Mouse (Mus musculus) embryonic facial prominence, embryonic 12.5 days (tissue): Measurements from ENCODE around the gene Rps11. TPM values are rescaled to one million over a fixed set of nuclear protein-coding genes. Genes with fewer than 3 reads are reported as not detected.

Source experiments
- ATAC-seq: fragments of 200-750 bp; cut with Nextera tagmentation; 2 replicates; pipeline ENCODE4 v1.8.0; 2017; ENCODE audit not compliant: insufficient number of reproducible peaks, insufficient read depth, low FRiP score, low TSS enrichment
- H3K27ac ChIP-seq: fragments of 300-500 bp; sonication (generic); 2 replicates; pipeline ENCODE4 v1.5.1; 2016; ENCODE audit warnings: mild to moderate bottlenecking
- H3K27me3 ChIP-seq: fragments of 300-500 bp; sonication (generic); 2 replicates; pipeline ENCODE4 v1.6.1; 2016; ENCODE audit warnings: mild to moderate bottlenecking, moderate library complexity
- H3K36me3 ChIP-seq: fragments of 300-500 bp; sonication (generic); 2 replicates; pipeline ENCODE4 v1.6.1; 2016; ENCODE audit warnings: mild to moderate bottlenecking
- H3K4me1 ChIP-seq: fragments of 300-500 bp; sonication (generic); 2 replicates; pipeline ENCODE4 v1.6.1; 2016
- H3K4me2 ChIP-seq: fragments of 300-500 bp; sonication (generic); replicated peaks from 2 replicates; pipeline ENCODE4 v1.6.1; 2016; ENCODE audit warnings: mild to moderate bottlenecking, moderate library complexity
- H3K4me3 ChIP-seq: fragments of 300-500 bp; sonication (generic); 2 replicates; pipeline ENCODE4 v1.5.1; 2016; ENCODE audit warnings: mild to moderate bottlenecking
- H3K9ac ChIP-seq: fragments of 300-500 bp; sonication (generic); 2 replicates; pipeline ENCODE4 v1.6.1; 2016; ENCODE audit warnings: mild to moderate bottlenecking, moderate library complexity
- H3K9me3 ChIP-seq: fragments of 300-500 bp; sonication (generic); 2 replicates; pipeline ENCODE4 v1.6.1; 2016; ENCODE audit warnings: mild to moderate bottlenecking, moderate library complexity
- WGBS: fragments of 180-500 bp; shearing (Covaris S2); methylation state at CpG from one replicate; pipeline ENCODE4 v1.1.7; 2016; 5-methylcytosine and 5-hydroxymethylcytosine counted together
- polyA plus RNA-seq: library from polyadenylated mRNA; unstranded; fragments of >200 nt; fragmentation: Nextera tagmentation; extraction: Ambion mirVana; gene quantifications from 2 replicates; pipeline ENCODE4 v1.2.1, GENCODE M21; 2016

Rps11 gene
- polyA plus RNA-seq, 1 experiment from 2014 or later: 1,448 TPM

GRCm38 (mm10) chr7:45139904-45140723 is 15.9 kb upstream of the Rps11 start:
- WGBS: 76% methylated on average over 8 of the region's 8 CpGs
- Histone ChIP-seq H3K36me3 (peaks cover 31% of the 10 kb centered on the region), H3K27me3 (peaks cover 7% of the 10 kb centered on the region; the same call in 1 of the 2 replicates), H3K9ac (no peak overlapping the region), H3K4me3 (no peak overlapping the region), H3K9me3 (no peaks in the 10 kb centered on the region), H3K4me2 (no peak overlapping the region), H3K27ac (no peak overlapping the region), H3K4me1 (peaks cover 7% of the 10 kb centered on the region; the same call in 1 of the 2 replicates)
- no peak for ATAC-seq

GRCm38 (mm10) chr7:45138403-45138802 is 14.2 kb upstream of the Rps11 start:
- peaks cover 14% of the 10 kb centered on the region for H3K36me3 ChIP-seq
- H3K4me3 ChIP-seq: no peak overlapping the region
- peaks cover 13% of the 10 kb centered on the region; the same call in 1 of the 2 replicates for H3K27me3 ChIP-seq
- 82% methylated on average over 1 of the region's 1 CpGs for WGBS
- H3K4me2 ChIP-seq: no peak overlapping the region
- H3K9me3 ChIP-seq: no peaks in the 10 kb centered on the region
- 0 out of 2 replicates have a peak overlapping the region, but pooled peaks have one; percentile 0 for H3K9ac ChIP-seq
- no peak overlapping the region for H3K27ac ChIP-seq
- no peak for ATAC-seq
- peaks cover 7% of the 10 kb centered on the region; the same call in 1 of the 2 replicates for H3K4me1 ChIP-seq

- no peak overlapping the region for H3K27ac ChIP-seq
- no peak for ATAC-seq
- WGBS: 84% methylated on average over 12 of the region's 12 CpGs
Measured at GRCm38 (mm10) chr7:45137171-45138006, 13.2 kb upstream of the Rps11 start.

GRCm38 (mm10) chr7:45135993-45136567 is 11.8 kb upstream of the Rps11 start, which contains the start of the genes Gm45713 and Flt3l:
Gene Gm45713, minus strand, starts transcription at chr7:45136231.
Gene Flt3l, minus strand, starts transcription at chr7:45136432.
- Histone ChIP-seq H3K9me3 (no peaks in the 10 kb centered on the region), H3K4me3 (peak within 1 kb of the TSS; percentile 47), H3K27me3 (peaks cover 13% of the 10 kb centered on the region; the same call in 1 of the 2 replicates), H3K4me2 (peak within 1 kb of the TSS; percentile 61), H3K9ac (peak within 1 kb of the TSS; percentile 69), H3K36me3 (no peaks in the 10 kb centered on the region), H3K4me1 (peaks cover 7% of the 10 kb centered on the region; the same call in 1 of the 2 replicates), H3K27ac (no peak within 1 kb of the TSS)
- WGBS: 3% methylated on average over 29 of the region's 29 CpGs
- ATAC-seq: peak; percentile 68; the same call in 1 of the 2 replicates

More at GRCm38 (mm10) chr7:45137171-45138006, 13.2 kb upstream of the Rps11 start:
- H3K36me3 ChIP-seq: peaks cover 4% of the 10 kb centered on the region; the same call in 1 of the 2 replicates
- H3K4me3 ChIP-seq: no peak overlapping the region
- peaks cover 7% of the 10 kb centered on the region; the same call in 1 of the 2 replicates for H3K4me1 ChIP-seq
- H3K4me2 ChIP-seq: no peak overlapping the region
- no peak overlapping the region for H3K9ac ChIP-seq
- peaks cover 13% of the 10 kb centered on the region; the same call in 1 of the 2 replicates for H3K27me3 ChIP-seq
- H3K9me3 ChIP-seq: no peaks in the 10 kb centered on the region

- ATAC-seq: no peak
- no peak overlapping the region for H3K4me3 ChIP-seq
Measured at GRCm38 (mm10) chr7:45135370-45135769, 11.1 kb upstream of the Rps11 start.

GRCm38 (mm10) chr7:45134544-45135026 is 10.3 kb upstream of the Rps11 start:
- Histone ChIP-seq H3K9ac (no peak overlapping the region), H3K27ac (no peak overlapping the region), H3K27me3 (peaks cover 13% of the 10 kb centered on the region; the same call in 1 of the 2 replicates), H3K4me1 (peaks cover 11% of the 10 kb centered on the region; the same call in 1 of the 2 replicates), H3K4me3 (no peak overlapping the region), H3K36me3 (no peaks in the 10 kb centered on the region), H3K4me2 (no peak overlapping the region), H3K9me3 (no peaks in the 10 kb centered on the region)
- 5% methylated on average over 12 of the region's 12 CpGs for WGBS
- no peak for ATAC-seq

More at GRCm38 (mm10) chr7:45135370-45135769, 11.1 kb upstream of the Rps11 start:
- H3K9me3 ChIP-seq: no peaks in the 10 kb centered on the region
- H3K27me3 ChIP-seq: peaks cover 13% of the 10 kb centered on the region; the same call in 1 of the 2 replicates
- H3K9ac ChIP-seq: no peak overlapping the region
- H3K36me3 ChIP-seq: no peaks in the 10 kb centered on the region
- H3K4me2 ChIP-seq: peak overlapping the region; percentile 61
- WGBS: 62% methylated on average over 3 of the region's 3 CpGs
- no peak overlapping the region for H3K27ac ChIP-seq
- H3K4me1 ChIP-seq: peaks cover 7% of the 10 kb centered on the region; the same call in 1 of the 2 replicates

GRCm38 (mm10) chr7:45133446-45134159 is 9.4 kb upstream of the Rps11 start:
- no peak overlapping the region for H3K27ac ChIP-seq
- H3K27me3 ChIP-seq: peaks cover 13% of the 10 kb centered on the region; the same call in 1 of the 2 replicates
- H3K9ac ChIP-seq: no peak overlapping the region
- peaks cover 14% of the 10 kb centered on the region; the same call in 1 of the 2 replicates for H3K4me1 ChIP-seq
- WGBS: 68% methylated on average over 8 of the region's 8 CpGs
- H3K4me3 ChIP-seq: no peak overlapping the region
- no peak overlapping the region for H3K4me2 ChIP-seq
- H3K9me3 ChIP-seq: no peaks in the 10 kb centered on the region
- H3K36me3 ChIP-seq: no peaks in the 10 kb centered on the region
- ATAC-seq: no peak

GRCm38 (mm10) chr7:45131850-45132249 is 7.6 kb upstream of the Rps11 start:
- H3K4me2 ChIP-seq: no peak overlapping the region
- H3K9ac ChIP-seq: no peak overlapping the region
- H3K4me3 ChIP-seq: no peak overlapping the region
- H3K27ac ChIP-seq: no peak overlapping the region
- H3K36me3 ChIP-seq: peaks cover 6% of the 10 kb centered on the region
- peaks cover 13% of the 10 kb centered on the region; the same call in 1 of the 2 replicates for H3K27me3 ChIP-seq
- WGBS: 77% methylated on average over 11 of the region's 11 CpGs
- H3K4me1 ChIP-seq: peaks cover 20% of the 10 kb centered on the region
- H3K9me3 ChIP-seq: no peaks in the 10 kb centered on the region
- no peak for ATAC-seq

- peaks cover 26% of the 10 kb centered on the region for H3K4me1 ChIP-seq
- peak overlapping the region; percentile 91; the same call in 1 of the 2 replicates for H3K4me3 ChIP-seq
- peak overlapping the region; percentile 60 for H3K9ac ChIP-seq
- no peaks in the 10 kb centered on the region for H3K9me3 ChIP-seq
- peak overlapping the region; percentile 92 for H3K27ac ChIP-seq
- peak overlapping the region; percentile 62 for H3K4me2 ChIP-seq
- ATAC-seq: no peak
- H3K27me3 ChIP-seq: peaks cover 6% of the 10 kb centered on the region; the same call in 1 of the 2 replicates
- H3K36me3 ChIP-seq: peaks cover 24% of the 10 kb centered on the region
- WGBS: 51% methylated on average over 15 of the region's 15 CpGs
Measured at GRCm38 (mm10) chr7:45129776-45130512, 5.7 kb upstream of the Rps11 start.

GRCm38 (mm10) chr7:45129318-45129717 is 5.1 kb upstream of the Rps11 start:
- no peak for ATAC-seq
- Histone ChIP-seq H3K36me3 (peaks cover 24% of the 10 kb centered on the region), H3K9me3 (no peaks in the 10 kb centered on the region), H3K4me1 (peaks cover 26% of the 10 kb centered on the region), H3K9ac (peak overlapping the region; percentile 60), H3K27me3 (peaks cover under 1% of the 10 kb centered on the region; the same call in 1 of the 2 replicates), H3K4me3 (peak overlapping the region; percentile 91), H3K27ac (peak overlapping the region; percentile 92), H3K4me2 (peak overlapping the region; percentile 62)
- WGBS: under 1% methylated on average over 17 of the region's 17 CpGs
